Mouse (Mus musculus): ENCODE results near the gene Usp46.

DNA sequence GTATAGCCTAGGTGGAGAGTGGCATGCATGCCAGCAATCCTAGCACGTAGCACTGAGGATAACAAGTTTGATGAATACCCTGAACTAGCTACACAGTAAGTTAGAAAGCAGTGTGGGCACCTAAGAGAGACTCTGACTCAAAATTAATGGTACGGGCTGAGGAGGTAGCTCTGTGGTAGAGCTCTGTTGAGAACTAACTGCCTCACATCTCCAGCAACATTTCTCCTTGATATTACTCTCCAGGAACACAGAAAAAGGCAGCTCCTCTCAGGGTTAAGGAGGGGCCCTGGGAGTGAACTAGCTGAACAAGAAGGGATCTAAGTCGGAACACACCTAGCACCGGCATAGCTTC, 24.2 kb upstream of the Usp46 start:
- no peak for TF ChIP-seq CTCF (IDR thresholded peaks at IDR 0.05)
- TF ChIP-seq EP300 (IDR thresholded peaks at IDR 0.05): no peak
